Mouse (Mus musculus) bone marrow, adult 2 months (tissue): ENCODE measurements around the gene Fgfr2.

ENCODE experiments used
- CTCF ChIP-seq: fragments of 200-500 bp; IDR thresholded peaks from 2 replicates; pipeline ENCODE4 v1.5.1; 2011; ENCODE audit warnings: low read length, control low read depth; ENCODE audit not compliant: control insufficient read depth, insufficient read depth
- POLR2A ChIP-seq: fragments of 200-500 bp; IDR thresholded peaks from 2 replicates; pipeline ENCODE4 v1.6.1; 2011; ENCODE audit warnings: low read depth, mild to moderate bottlenecking, control low read depth, low read length, borderline replicate concordance; ENCODE audit not compliant: control insufficient read depth

GRCm38 (mm10) chr7:133040688-133041345 lies 82.3 kb downstream of the Fgfr2 start:
- TF ChIP-seq POLR2A: no peak
- TF ChIP-seq CTCF: no peak
